Mouse (Mus musculus) kidney, postnatal 0 days (tissue): ENCODE results near the gene F11. TPM values are rescaled to one million over a fixed set of nuclear protein-coding genes. Genes with fewer than 3 reads are reported as not detected.

ENCODE experiments used
- ATAC-seq: fragments of 200-750 bp; cut with Nextera tagmentation; replicated peaks from 2 replicates; pipeline ENCODE4 v1.8.0; 2017; ENCODE audit warnings: low read depth, moderate number of reproducible peaks, moderate TSS enrichment, moderate library complexity; ENCODE audit not compliant: low FRiP score
- DNase-seq: peaks from one replicate; pipeline ENCODE4 v3.0.0-alpha.2; 2016; ENCODE audit warnings: low spot score
- H3K27ac ChIP-seq: fragments of 300-500 bp; sonication (generic); 2 replicates; pipeline ENCODE4 v1.5.1; 2014; ENCODE audit warnings: mild to moderate bottlenecking
- H3K27me3 ChIP-seq: fragments of 300-500 bp; sonication (generic); 2 replicates; pipeline ENCODE4 v1.6.1; 2014; ENCODE audit warnings: low read length, mixed read lengths; ENCODE audit not compliant: insufficient read depth
- H3K36me3 ChIP-seq: fragments of 300-500 bp; sonication (generic); 2 replicates; pipeline ENCODE4 v1.6.1; 2014; ENCODE audit warnings: low read length, mixed read lengths; ENCODE audit not compliant: insufficient read depth
- H3K4me1 ChIP-seq: fragments of 300-500 bp; sonication (generic); replicated peaks from 2 replicates; pipeline ENCODE4 v1.6.1; 2014; ENCODE audit warnings: antibody characterized with exemption, low read length, mixed read lengths; ENCODE audit not compliant: insufficient read depth
- H3K4me2 ChIP-seq: fragments of 300-500 bp; sonication (generic); 2 replicates; pipeline ENCODE4 v1.6.1; 2014; ENCODE audit warnings: mild to moderate bottlenecking, low read length, moderate library complexity, mixed read lengths
- H3K4me3 ChIP-seq: fragments of 300-500 bp; sonication (generic); replicated peaks from 2 replicates; pipeline ENCODE4 v1.5.1; 2014; ENCODE audit warnings: low read depth, low read length
- H3K9ac ChIP-seq: fragments of 300-500 bp; sonication (generic); 2 replicates; pipeline ENCODE4 v1.6.1; 2014; ENCODE audit warnings: low read depth, low read length
- H3K9me3 ChIP-seq: fragments of 300-500 bp; sonication (generic); replicated peaks from 2 replicates; pipeline ENCODE4 v1.6.1; 2016; ENCODE audit warnings: low read length, inconsistent platforms, mixed read lengths
- CTCF ChIP-seq: IDR thresholded peaks from 2 replicates; pipeline ENCODE4 v1.5.1; 2016; ENCODE audit warnings: antibody characterized with exemption, low read depth, mild to moderate bottlenecking, moderate library complexity
- WGBS: fragments of 180-500 bp; shearing (Covaris S2); extraction: QIAGEN DNeasy Blood & Tissue Kit; methylation state at CpG from one replicate; pipeline ENCODE4 v1.1.7; 2014; 5-methylcytosine and 5-hydroxymethylcytosine counted together
- polyA plus RNA-seq: library from polyadenylated mRNA; unstranded; fragments of >200 nt; fragmentation: Nextera tagmentation; extraction: Ambion mirVana; gene quantifications from 2 replicates; pipeline ENCODE4 v1.2.1, GENCODE M21; 2015

F11 gene
- polyA plus RNA-seq, 1 experiment from 2014 or later, result not detected

DNA sequence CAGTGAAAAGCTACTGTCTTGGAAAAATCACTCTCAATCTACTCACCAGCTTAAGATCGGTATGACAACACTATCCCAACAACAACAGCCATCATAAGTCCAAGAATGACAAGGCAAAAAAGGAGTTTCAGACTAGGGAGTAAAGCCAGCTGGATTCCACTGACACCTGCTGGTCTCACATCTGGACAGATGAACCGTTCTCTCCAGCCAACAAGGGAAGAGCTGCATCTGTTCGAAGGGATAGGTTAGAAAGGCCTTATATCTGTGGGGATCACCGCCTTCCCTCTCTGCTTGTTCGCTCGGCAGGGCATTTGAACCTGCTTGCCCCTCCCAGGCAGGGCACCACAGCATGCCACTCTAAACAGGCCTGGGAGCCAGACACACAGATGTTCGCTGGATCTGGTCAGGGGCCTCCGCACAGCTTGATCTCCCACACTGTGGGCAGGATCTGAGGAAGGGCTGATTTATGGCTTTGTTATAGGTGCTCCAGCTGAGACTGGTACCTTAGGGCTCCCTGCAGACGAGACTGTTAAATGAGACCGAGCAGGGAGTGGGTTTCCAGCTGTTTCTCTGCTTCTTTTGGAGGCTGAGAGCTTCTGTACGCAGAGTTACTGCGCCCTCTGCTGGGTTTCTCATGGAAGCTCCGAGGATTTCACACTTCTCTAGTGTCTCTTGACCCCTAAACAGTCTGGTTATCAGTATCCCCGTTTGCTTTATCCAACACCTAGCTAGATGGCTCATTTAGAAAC, 25.5 kb downstream of the F11 start:
- Histone ChIP-seq H3K4me1 (no peaks in the 10 kb centered on the region), H3K4me3 (no peak overlapping the region)
- 15% methylated on average over 14 of the region's 14 CpGs for WGBS

DNA sequence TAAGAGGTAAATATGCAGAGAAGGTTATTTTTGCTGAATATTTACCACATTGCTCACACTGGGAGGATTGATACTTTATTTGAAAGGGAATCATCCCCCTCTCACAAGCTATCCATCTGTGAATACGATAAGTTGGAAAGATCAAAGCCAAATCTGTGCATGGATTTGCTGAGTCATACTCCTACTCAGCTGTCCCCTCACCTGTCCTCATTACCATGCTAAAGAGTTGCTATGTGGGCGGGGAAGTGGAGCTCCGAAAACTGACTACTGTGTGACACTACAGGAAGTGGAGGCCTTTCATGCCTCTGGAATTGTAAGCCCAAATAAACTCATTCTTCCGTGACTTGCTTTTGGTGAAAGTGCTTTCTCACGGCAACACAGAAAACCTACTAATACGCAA, 26.6 kb downstream of the F11 start:
- H3K9ac ChIP-seq, result no peak overlapping the region
- WGBS, result 76% methylated on average over 6 of the region's 6 CpGs
- TF ChIP-seq CTCF, result no peak
- no peak overlapping the region for H3K4me3 ChIP-seq
- DNase-seq, result no peak
- H3K27ac ChIP-seq, result no peak overlapping the region
- H3K4me2 ChIP-seq, result no peak overlapping the region
- H3K9me3 ChIP-seq, result no peaks in the 10 kb centered on the region
- H3K4me1 ChIP-seq, result no peaks in the 10 kb centered on the region
- ATAC-seq, result no peak
- no peaks in the 10 kb centered on the region for H3K27me3 ChIP-seq
- no peaks in the 10 kb centered on the region for H3K36me3 ChIP-seq

More for the DNA sequence above, 25.5 kb downstream of the F11 start:
- H3K27ac ChIP-seq, result no peak overlapping the region
- H3K36me3 ChIP-seq, result no peaks in the 10 kb centered on the region
- H3K4me2 ChIP-seq, result peak overlapping the region; percentile 19; the same call in 1 of the 2 replicates
- H3K9ac ChIP-seq, result no peak overlapping the region
- DNase-seq (peak; percentile 90), ATAC-seq (peak; percentile 62)
- no peaks in the 10 kb centered on the region for H3K27me3 ChIP-seq
- no peaks in the 10 kb centered on the region for H3K9me3 ChIP-seq
- TF ChIP-seq CTCF, result peak; percentile 82

DNA sequence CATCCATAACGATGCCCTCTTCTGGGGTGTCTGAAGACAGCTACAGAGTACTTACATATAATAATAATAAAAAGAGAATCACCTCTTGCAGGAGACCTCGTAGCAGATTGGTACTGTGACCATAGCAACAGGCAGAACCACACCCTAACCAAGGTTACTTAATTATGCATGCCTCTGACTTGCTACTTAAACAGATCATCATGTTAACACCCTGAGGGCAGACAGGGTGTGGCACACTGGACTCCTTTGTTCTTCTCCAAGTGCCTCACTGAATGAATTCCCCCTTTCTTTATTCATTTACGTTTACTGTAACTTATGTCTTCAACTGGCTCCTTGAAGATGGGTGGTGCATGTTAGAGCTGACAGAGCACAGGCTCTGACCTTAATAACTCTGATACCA, 28.6 kb downstream of the F11 start:
- ATAC-seq (no peak), DNase-seq (no peak)
- H3K27me3 ChIP-seq, result no peaks in the 10 kb centered on the region
- 69% methylated on average over 3 of the region's 3 CpGs for WGBS
- H3K4me2 ChIP-seq, result no peak overlapping the region
- no peak overlapping the region for H3K27ac ChIP-seq
- no peaks in the 10 kb centered on the region for H3K4me1 ChIP-seq
- no peaks in the 10 kb centered on the region for H3K9me3 ChIP-seq
- H3K36me3 ChIP-seq, result no peaks in the 10 kb centered on the region
- H3K9ac ChIP-seq, result no peak overlapping the region
- no peak overlapping the region for H3K4me3 ChIP-seq
- no peak for TF ChIP-seq CTCF

DNA sequence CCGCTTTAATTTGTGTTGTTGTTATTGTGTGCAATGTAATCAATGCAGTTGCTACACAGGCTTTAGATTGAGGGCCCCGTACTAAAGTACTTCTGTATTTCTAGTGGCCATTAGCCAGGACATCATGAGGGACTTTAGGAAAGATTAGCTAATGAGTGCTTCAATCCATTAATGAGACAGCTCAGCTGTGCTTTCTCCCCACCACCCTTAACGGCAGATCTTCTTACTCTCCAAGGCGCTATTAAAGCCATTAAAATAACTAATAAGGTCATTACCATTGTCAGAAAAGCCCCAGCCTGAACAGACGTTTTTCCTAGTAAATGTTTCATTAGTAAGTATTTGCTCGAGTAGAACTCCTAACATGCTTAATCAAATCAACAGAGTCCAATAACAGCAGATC, 59.4 kb downstream of the F11 start:
- no peaks in the 10 kb centered on the region for H3K36me3 ChIP-seq
- WGBS, result 35% methylated on average over 6 of the region's 6 CpGs
- ATAC-seq (no peak), DNase-seq (peak; percentile 10)
- no peak overlapping the region for H3K9ac ChIP-seq
- no peaks in the 10 kb centered on the region for H3K4me1 ChIP-seq
- TF ChIP-seq CTCF, result no peak
- H3K27ac ChIP-seq, result no peak overlapping the region
- H3K9me3 ChIP-seq, result no peaks in the 10 kb centered on the region
- no peak overlapping the region for H3K4me3 ChIP-seq
- no peaks in the 10 kb centered on the region for H3K27me3 ChIP-seq
- no peak overlapping the region for H3K4me2 ChIP-seq

DNA sequence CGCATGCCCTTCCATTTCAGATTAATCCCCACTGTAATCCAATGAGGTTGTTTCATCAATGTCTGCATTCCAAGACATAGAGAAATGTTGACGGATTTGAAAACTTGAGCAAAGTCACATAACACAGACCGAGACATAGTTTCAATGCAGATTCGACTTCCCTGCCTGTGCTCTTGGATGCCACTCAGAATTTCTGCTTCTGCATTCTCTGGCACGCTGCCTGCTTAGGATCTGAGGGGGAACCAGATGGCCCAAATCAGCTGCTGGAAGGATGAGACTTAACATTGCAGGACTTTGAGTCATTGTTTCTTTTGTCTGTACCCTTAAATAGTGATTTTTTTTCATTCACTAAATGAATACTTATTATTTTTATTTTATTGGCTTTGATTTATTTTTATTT, 60.2 kb downstream of the F11 start:
- no peaks in the 10 kb centered on the region for H3K4me1 ChIP-seq
- H3K4me2 ChIP-seq, result no peak overlapping the region
- DNase-seq, result peak; percentile 68
- H3K4me3 ChIP-seq, result no peak overlapping the region
- no peak overlapping the region for H3K9ac ChIP-seq
- no peak for ATAC-seq
- no peak for TF ChIP-seq CTCF
- no peaks in the 10 kb centered on the region for H3K27me3 ChIP-seq
- no peak overlapping the region for H3K27ac ChIP-seq
- 73% methylated on average over 5 of the region's 5 CpGs for WGBS
- H3K9me3 ChIP-seq, result no peaks in the 10 kb centered on the region
- H3K36me3 ChIP-seq, result no peaks in the 10 kb centered on the region

DNA sequence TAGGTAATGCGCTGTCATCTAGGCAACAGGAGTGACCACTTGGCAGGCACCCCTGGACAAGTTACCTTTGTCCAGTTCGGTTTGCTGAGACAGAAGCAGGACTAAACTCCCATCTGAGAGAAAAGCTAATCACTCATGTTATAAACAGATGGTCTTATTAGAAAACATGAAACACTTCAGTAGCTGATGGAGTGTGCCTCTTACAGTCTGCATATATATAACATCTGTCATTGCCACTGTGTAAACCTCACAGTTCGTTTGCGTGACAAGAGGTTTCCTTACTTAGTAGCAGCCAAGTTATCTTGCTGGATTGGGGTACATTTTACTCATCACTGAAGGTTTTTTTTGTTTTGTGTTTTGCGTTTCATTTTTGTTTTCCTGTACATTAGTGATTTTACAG, 64.5 kb downstream of the F11 start:
- ATAC-seq (no peak), DNase-seq (no peak)
- Histone ChIP-seq H3K4me3 (no peak overlapping the region), H3K4me2 (no peak overlapping the region), H3K27me3 (no peaks in the 10 kb centered on the region), H3K9ac (no peak overlapping the region), H3K27ac (no peak overlapping the region), H3K36me3 (no peaks in the 10 kb centered on the region), H3K9me3 (no peaks in the 10 kb centered on the region), H3K4me1 (no peaks in the 10 kb centered on the region)
- 86% methylated on average over 5 of the region's 5 CpGs for WGBS
- TF ChIP-seq CTCF, result no peak
